Mouse (Mus musculus) embryo, embryonic 11.5 days (tissue): Measurements from ENCODE around the gene Tet2.
"Not testable (repeated sequence)": the region's sequence is repeated elsewhere in the genome, so short reads cannot be mapped to it uniquely, and the experiment has no call there.

Experiments
- DNase-seq: peaks from one replicate; pipeline ENCODE4 v3.0.0-alpha.2; 2012; ENCODE audit warnings: low read depth, low spot score

Tet2 gene

DNA sequence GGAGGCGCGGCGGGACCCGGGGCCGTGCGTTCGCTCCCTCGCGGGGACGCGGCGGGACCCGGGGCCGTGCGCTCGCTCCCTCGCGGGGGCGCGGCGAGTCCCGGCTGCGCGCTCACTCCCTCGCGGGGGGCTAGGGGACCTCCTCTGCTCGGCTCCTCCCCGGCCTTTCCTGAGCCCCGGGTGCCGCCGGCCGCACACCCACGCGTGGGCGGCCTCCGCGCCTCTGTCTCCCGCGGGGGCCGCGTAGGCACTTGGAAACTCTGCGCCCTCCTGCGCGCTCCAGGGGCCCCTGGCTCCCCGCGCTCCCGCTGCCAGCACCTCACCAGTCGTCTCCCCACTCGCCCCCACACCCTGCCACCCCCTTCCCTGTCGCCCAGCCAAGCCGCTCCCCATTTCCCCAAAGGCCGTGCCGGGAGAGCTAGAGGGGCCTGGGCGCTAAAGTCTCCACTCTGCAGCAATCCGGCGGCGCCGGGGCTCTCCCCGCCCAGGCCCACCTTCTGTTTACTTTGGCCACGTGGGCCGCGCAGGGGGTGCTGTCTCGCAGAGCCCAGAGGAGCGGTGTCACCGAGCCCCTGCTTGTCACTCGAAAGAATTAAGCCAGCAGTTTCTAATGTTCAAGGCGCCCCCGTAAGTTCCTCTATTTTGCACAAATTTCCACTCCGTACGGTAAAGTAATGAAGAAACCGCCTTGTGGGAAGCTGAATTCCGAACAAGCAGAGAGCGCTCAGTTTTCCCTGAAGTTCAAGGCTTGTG lies at the start of gene Tet2:
Gene Tet2 (minus strand): TSS at position 589 of the 753 bp plus-strand sequence.
- DNase-seq, result peak; percentile 34

- not testable (repeated sequence) for DNase-seq
Measured at GRCm38 (mm10) chr3:133592995-133593394, 48.1 kb upstream of the Tet2 start.

- no peak for DNase-seq
Measured at GRCm38 (mm10) chr3:133590506-133591152, 45.7 kb upstream of the Tet2 start.

DNA sequence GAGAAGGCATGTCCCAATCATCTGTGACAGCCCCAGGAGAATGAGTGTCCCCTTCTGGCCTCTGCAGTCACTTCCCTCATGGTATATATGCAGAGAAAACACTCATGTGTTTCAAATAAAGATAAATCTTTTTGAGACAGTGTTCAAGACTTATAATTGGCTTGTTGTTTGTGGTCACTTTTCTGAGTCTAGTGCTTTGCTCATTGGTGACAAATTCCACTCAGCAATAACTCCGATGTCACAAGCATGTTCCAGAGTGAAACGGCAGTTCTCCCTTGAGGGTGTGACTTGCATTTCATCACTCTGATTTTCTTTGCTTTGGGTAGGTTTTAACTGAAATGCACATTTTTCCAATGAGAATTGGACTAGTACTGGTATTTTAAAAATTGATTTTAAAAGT lies 40.1 kb upstream of the Tet2 start:
- no peak for DNase-seq

DNA sequence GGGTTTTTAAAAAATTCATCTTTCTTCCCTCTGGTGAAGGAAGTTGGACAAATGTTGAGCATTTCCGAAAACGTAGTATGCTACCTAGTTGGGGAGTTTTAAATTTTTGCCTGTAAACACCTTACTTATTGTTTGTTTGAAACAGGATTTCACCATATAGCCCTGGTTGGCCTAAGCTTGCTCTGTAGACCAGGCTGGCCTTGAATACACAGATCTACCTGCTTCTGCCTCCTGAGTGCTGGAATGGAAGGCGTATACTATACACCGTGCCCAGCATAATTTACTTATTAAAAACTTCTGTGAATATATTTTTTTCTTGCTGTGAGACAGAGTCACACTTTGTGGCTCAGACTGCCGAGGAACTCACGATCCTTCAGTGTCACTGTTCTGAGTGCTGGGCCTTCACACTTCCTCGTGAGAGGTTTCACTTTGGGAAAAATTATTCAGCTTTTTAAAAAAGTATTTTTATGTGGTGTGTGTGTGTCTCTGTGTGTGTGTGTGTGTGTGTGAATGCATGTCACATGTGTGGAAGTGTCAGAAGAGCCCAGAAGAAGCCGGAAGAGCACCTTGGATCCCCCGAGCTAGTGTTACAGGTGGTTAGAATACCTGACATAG lies 38.6 kb upstream of the Tet2 start:
- no peak for DNase-seq

- no peak for DNase-seq
Measured at GRCm38 (mm10) chr3:133582969-133583368, 38.0 kb upstream of the Tet2 start.

- no peak for DNase-seq
Measured at GRCm38 (mm10) chr3:133582096-133582495, 37.2 kb upstream of the Tet2 start.

GRCm38 (mm10) chr3:133581541-133581940 lies 36.6 kb upstream of the Tet2 start:
- no peak for DNase-seq

GRCm38 (mm10) chr3:133579671-133580070 lies 34.7 kb upstream of the Tet2 start:
- DNase-seq, result no peak

GRCm38 (mm10) chr3:133579140-133579539 lies 34.2 kb upstream of the Tet2 start:
- no peak for DNase-seq

GRCm38 (mm10) chr3:133574969-133575368 lies 30.0 kb upstream of the Tet2 start:
- no peak for DNase-seq

GRCm38 (mm10) chr3:133571961-133572360 lies 27.0 kb upstream of the Tet2 start:
- no peak for DNase-seq

GRCm38 (mm10) chr3:133563503-133564205 lies 18.7 kb upstream of the Tet2 start:
- DNase-seq, result no peak

- DNase-seq, result no peak
Measured at GRCm38 (mm10) chr3:133559413-133560114, 14.6 kb upstream of the Tet2 start.

GRCm38 (mm10) chr3:133557602-133558001 lies 12.7 kb upstream of the Tet2 start:
- no peak for DNase-seq

DNA sequence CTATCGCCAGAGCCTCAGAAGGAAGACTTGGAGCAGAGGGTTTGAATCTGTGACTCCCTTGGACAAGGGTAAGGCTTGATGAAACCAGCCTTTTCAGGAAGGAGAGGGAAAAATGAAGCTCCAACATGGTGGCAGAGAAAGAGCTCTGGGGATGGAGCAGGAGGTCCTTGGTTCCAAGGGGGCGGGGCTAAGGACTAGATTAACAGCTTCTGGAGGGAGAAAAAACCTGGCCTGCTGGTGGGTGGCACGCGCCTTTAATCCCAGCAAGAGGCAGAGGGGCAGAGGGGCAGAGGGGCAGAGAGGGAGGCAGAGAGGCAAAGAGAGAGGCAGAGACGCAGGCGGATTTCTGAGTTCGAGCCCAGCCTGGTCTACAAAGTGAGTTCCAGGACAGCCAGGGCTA lies 12.2 kb upstream of the Tet2 start:
- no peak for DNase-seq

DNA sequence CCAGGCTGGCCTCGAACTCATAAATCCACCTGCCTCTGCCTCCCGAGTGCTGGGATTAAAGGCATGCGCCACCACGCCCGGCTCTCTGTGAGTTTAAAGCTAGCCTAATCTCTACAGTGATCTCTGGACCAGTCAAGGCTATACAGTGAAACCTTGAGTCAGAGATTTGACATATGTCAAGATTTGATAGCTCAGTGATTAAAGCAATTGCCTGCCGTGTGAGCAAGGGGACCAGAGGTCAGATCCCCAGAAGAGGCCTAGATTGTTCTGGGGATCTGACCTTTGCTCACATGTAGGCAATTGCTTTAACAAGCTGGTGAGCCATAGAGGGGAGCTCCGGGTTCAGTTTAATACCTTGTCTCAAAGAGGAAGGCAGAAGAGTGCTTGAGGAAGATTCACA lies 10.4 kb upstream of the Tet2 start:
- DNase-seq, result no peak

DNA sequence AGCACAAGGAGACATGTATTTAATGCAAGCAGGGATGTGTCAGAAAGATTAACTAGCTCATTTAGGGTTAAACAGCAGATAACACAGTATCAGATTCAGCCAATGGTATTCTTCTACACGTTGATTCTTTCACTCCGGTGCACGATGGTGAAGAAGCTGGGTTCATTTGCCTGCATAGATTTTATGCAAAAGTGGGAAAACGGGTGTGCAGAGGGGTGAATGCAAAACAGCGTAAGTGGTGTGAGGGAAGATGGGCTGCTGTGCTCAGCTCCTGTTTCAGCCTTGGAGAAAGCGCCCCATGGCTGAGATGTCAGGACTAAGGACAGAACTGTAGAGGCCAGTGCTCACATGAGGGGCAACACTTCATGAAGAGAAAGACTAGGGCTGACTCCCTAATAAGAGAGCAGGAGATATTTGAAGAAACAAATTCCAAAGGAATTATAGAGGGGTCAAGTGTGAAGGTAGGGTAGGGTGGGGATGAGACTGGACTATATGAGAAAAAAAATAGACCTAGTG lies 9.7 kb upstream of the Tet2 start:
- DNase-seq, result no peak

DNA sequence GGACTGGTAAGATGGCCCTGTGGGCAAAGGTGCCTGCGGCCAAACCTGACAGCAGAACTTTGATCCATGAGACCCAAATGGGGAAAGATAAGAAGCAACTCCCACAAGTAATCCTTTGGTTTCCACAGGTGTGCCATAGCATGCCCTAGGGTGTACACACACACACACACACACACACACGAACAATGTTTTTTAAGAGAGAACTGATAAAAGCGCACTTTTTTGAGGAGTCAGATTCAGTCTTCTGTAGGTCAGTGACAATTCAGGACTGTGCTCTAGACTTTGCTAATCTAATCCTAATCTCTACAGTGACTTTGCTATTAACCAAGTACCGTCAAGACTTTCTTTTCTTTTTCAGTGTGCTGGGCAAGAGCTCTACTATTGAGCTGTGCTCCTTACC lies 9.2 kb upstream of the Tet2 start:
- DNase-seq, result no peak

- no peak for DNase-seq
Measured at GRCm38 (mm10) chr3:133551941-133552340, 7.0 kb upstream of the Tet2 start.

DNA sequence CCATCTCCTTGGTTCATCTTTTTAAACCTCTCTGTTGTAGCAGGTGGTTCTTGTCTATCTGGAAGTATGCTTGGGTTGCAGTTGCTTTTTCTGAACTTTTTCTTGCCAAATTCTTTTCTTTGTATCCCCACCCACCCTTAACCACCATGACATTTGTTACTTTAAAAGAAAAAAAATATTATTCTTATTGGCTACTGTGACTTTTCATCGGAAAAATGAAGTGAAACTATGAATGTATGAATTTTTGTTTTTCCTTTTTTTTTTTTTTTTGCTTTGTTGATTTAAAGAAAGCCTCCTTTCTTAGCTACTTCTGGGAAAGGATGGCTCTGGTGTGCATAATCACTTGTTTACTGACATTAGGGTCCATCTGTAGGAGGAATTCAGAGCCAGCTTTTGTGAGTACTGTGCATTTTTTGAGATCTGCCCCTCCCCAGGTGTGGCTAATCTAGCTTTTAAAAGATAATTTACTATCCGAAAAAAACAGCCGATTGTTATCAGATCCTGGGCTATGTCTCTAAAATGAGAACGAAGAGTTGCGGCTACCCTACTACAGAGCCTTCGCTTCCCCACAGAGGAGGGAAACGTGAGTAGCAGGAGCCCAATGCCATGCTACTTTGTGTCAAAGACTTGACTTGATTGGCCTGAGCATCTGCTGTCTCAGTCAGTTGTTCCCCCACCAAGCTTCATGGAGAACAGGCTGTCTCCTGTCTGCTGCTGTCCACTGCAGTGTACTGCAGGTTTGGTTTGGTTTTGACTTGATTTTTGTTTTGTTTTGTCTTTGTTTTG lies 4.6 kb upstream of the Tet2 start:
- DNase-seq, result no peak
